Mouse (Mus musculus): ENCODE measurements around the gene Cdhr5. TPM values are rescaled to one million over a fixed set of nuclear protein-coding genes. Genes with fewer than 3 reads are reported as not detected.

Cdhr5 gene
- not detected in 2 replicates for polyA plus RNA-seq (2014; fragmentation: Nextera tagmentation; extraction: Ambion mirVana)

- peaks cover 3% of the 10 kb centered on the region; the same call in 1 of the 2 replicates for H3K4me1 ChIP-seq (ENCODE audit: control insufficient read depth, insufficient read depth, low read length)
- H3K9me3 ChIP-seq (replicated peaks; ENCODE audit: control insufficient read depth, low read length): no peaks in the 10 kb centered on the region
- H3K27ac ChIP-seq (ENCODE audit: low read depth, low read length): no peak within 1 kb of the TSS
- no peak within 1 kb of the TSS for H3K9ac ChIP-seq (ENCODE audit: low read depth, low read length)
- H3K27me3 ChIP-seq (ENCODE audit: control insufficient read depth, insufficient read depth, low read length): peaks cover 18% of the 10 kb centered on the region
- no peak within 1 kb of the TSS for H3K4me2 ChIP-seq
- no peaks in the 10 kb centered on the region for H3K36me3 ChIP-seq (ENCODE audit: control insufficient read depth, insufficient read depth, low read length)
- ATAC-seq (replicated peaks; ENCODE audit: insufficient number of reproducible peaks, low FRiP score, low TSS enrichment): no peak
- H3K4me3 ChIP-seq (ENCODE audit: low read depth, low read length): no peak within 1 kb of the TSS
- WGBS (ENCODE audit: insufficient replicate concordance): 72% methylated on average over 11 of the region's 11 CpGs
These were observed at the start of gene Cdhr5 for GRCm38 (mm10) chr7:141276546-141276945. Gene Cdhr5, minus strand, starts transcription at chr7:141276786.

- peaks cover 32% of the 10 kb centered on the region for H3K36me3 ChIP-seq (ENCODE audit: control insufficient read depth, insufficient read depth, low read length)
- H3K27me3 ChIP-seq (ENCODE audit: control insufficient read depth, insufficient read depth, low read length): no peaks in the 10 kb centered on the region
- H3K9ac ChIP-seq (ENCODE audit: low read depth, low read length): no peak overlapping the region
These were observed 48.1 kb upstream of the Cdhr5 start for GRCm38 (mm10) chr7:141324686-141325085.

GRCm38 (mm10) chr7:141319446-141319845, 42.9 kb upstream of the Cdhr5 start:
- Histone ChIP-seq H3K4me3 (ENCODE audit: low read depth, low read length) (no peak overlapping the region), H3K27me3 (ENCODE audit: control insufficient read depth, insufficient read depth, low read length) (no peaks in the 10 kb centered on the region), H3K27ac (ENCODE audit: low read depth, low read length) (no peak overlapping the region), H3K9ac (ENCODE audit: low read depth, low read length) (no peak overlapping the region), H3K4me2 (no peak overlapping the region), H3K4me1 (ENCODE audit: control insufficient read depth, insufficient read depth, low read length) (no peaks in the 10 kb centered on the region), H3K9me3 (replicated peaks; ENCODE audit: control insufficient read depth, low read length) (no peaks in the 10 kb centered on the region), H3K36me3 (ENCODE audit: control insufficient read depth, insufficient read depth, low read length) (peaks cover 47% of the 10 kb centered on the region)
- WGBS (ENCODE audit: insufficient replicate concordance): 78% methylated on average over 2 of the region's 2 CpGs
- ATAC-seq (replicated peaks; ENCODE audit: insufficient number of reproducible peaks, low FRiP score, low TSS enrichment): no peak

More at GRCm38 (mm10) chr7:141324686-141325085, 48.1 kb upstream of the Cdhr5 start:
- peaks cover 12% of the 10 kb centered on the region for H3K4me1 ChIP-seq (ENCODE audit: control insufficient read depth, insufficient read depth, low read length)
- no peak overlapping the region for H3K4me2 ChIP-seq
- 97% methylated on average over 1 of the region's 1 CpGs for WGBS (ENCODE audit: insufficient replicate concordance)
- no peak overlapping the region for H3K27ac ChIP-seq (ENCODE audit: low read depth, low read length)
- ATAC-seq (replicated peaks; ENCODE audit: insufficient number of reproducible peaks, low FRiP score, low TSS enrichment): no peak
- no peak overlapping the region for H3K4me3 ChIP-seq (ENCODE audit: low read depth, low read length)
- H3K9me3 ChIP-seq (replicated peaks; ENCODE audit: control insufficient read depth, low read length): no peaks in the 10 kb centered on the region

- Histone ChIP-seq H3K36me3 (ENCODE audit: control insufficient read depth, insufficient read depth, low read length) (peaks cover 50% of the 10 kb centered on the region), H3K4me3 (ENCODE audit: low read depth, low read length) (no peak overlapping the region), H3K9me3 (replicated peaks; ENCODE audit: control insufficient read depth, low read length) (no peaks in the 10 kb centered on the region), H3K4me1 (ENCODE audit: control insufficient read depth, insufficient read depth, low read length) (no peaks in the 10 kb centered on the region), H3K27me3 (ENCODE audit: control insufficient read depth, insufficient read depth, low read length) (no peaks in the 10 kb centered on the region), H3K9ac (ENCODE audit: low read depth, low read length) (no peak overlapping the region), H3K27ac (ENCODE audit: low read depth, low read length) (no peak overlapping the region), H3K4me2 (no peak overlapping the region)
- 87% methylated on average over 1 of the region's 1 CpGs for WGBS (ENCODE audit: insufficient replicate concordance)
- no peak for ATAC-seq (replicated peaks; ENCODE audit: insufficient number of reproducible peaks, low FRiP score, low TSS enrichment)
These were observed 41.1 kb upstream of the Cdhr5 start for GRCm38 (mm10) chr7:141317619-141318132.

GRCm38 (mm10) chr7:141315974-141316373, 39.4 kb upstream of the Cdhr5 start:
- no peak for ATAC-seq (replicated peaks; ENCODE audit: insufficient number of reproducible peaks, low FRiP score, low TSS enrichment)
- no peak overlapping the region for H3K4me2 ChIP-seq
- no peak overlapping the region for H3K4me3 ChIP-seq (ENCODE audit: low read depth, low read length)
- H3K36me3 ChIP-seq (ENCODE audit: control insufficient read depth, insufficient read depth, low read length): peaks cover 39% of the 10 kb centered on the region
- WGBS (ENCODE audit: insufficient replicate concordance): 78% methylated on average over 5 of the region's 5 CpGs
- H3K4me1 ChIP-seq (ENCODE audit: control insufficient read depth, insufficient read depth, low read length): no peaks in the 10 kb centered on the region
- H3K9ac ChIP-seq (ENCODE audit: low read depth, low read length): no peak overlapping the region
- H3K27ac ChIP-seq (ENCODE audit: low read depth, low read length): no peak overlapping the region
- H3K9me3 ChIP-seq (replicated peaks; ENCODE audit: control insufficient read depth, low read length): no peaks in the 10 kb centered on the region
- H3K27me3 ChIP-seq (ENCODE audit: control insufficient read depth, insufficient read depth, low read length): no peaks in the 10 kb centered on the region

- H3K4me1 ChIP-seq (ENCODE audit: control insufficient read depth, insufficient read depth, low read length): no peaks in the 10 kb centered on the region
- no peak overlapping the region for H3K9ac ChIP-seq (ENCODE audit: low read depth, low read length)
- no peaks in the 10 kb centered on the region for H3K9me3 ChIP-seq (replicated peaks; ENCODE audit: control insufficient read depth, low read length)
- H3K36me3 ChIP-seq (ENCODE audit: control insufficient read depth, insufficient read depth, low read length): peaks cover 40% of the 10 kb centered on the region
- WGBS (ENCODE audit: insufficient replicate concordance): 80% methylated on average over 8 of the region's 8 CpGs
- no peak overlapping the region for H3K27ac ChIP-seq (ENCODE audit: low read depth, low read length)
- no peak for ATAC-seq (replicated peaks; ENCODE audit: insufficient number of reproducible peaks, low FRiP score, low TSS enrichment)
- H3K27me3 ChIP-seq (ENCODE audit: control insufficient read depth, insufficient read depth, low read length): no peaks in the 10 kb centered on the region
- H3K4me3 ChIP-seq (ENCODE audit: low read depth, low read length): no peak overlapping the region
- no peak overlapping the region for H3K4me2 ChIP-seq
These were observed 38.5 kb upstream of the Cdhr5 start for GRCm38 (mm10) chr7:141315076-141315475.

GRCm38 (mm10) chr7:141314416-141314815, 37.8 kb upstream of the Cdhr5 start:
- no peak overlapping the region for H3K4me3 ChIP-seq (ENCODE audit: low read depth, low read length)
- no peak overlapping the region for H3K4me2 ChIP-seq
- no peak overlapping the region for H3K27ac ChIP-seq (ENCODE audit: low read depth, low read length)
- H3K36me3 ChIP-seq (ENCODE audit: control insufficient read depth, insufficient read depth, low read length): peaks cover 43% of the 10 kb centered on the region
- no peaks in the 10 kb centered on the region for H3K9me3 ChIP-seq (replicated peaks; ENCODE audit: control insufficient read depth, low read length)
- no peaks in the 10 kb centered on the region for H3K27me3 ChIP-seq (ENCODE audit: control insufficient read depth, insufficient read depth, low read length)
- ATAC-seq (replicated peaks; ENCODE audit: insufficient number of reproducible peaks, low FRiP score, low TSS enrichment): no peak
- H3K4me1 ChIP-seq (ENCODE audit: control insufficient read depth, insufficient read depth, low read length): no peaks in the 10 kb centered on the region
- 87% methylated on average over 2 of the region's 2 CpGs for WGBS (ENCODE audit: insufficient replicate concordance)
- no peak overlapping the region for H3K9ac ChIP-seq (ENCODE audit: low read depth, low read length)

- Histone ChIP-seq H3K27me3 (ENCODE audit: control insufficient read depth, insufficient read depth, low read length) (no peaks in the 10 kb centered on the region), H3K4me3 (ENCODE audit: low read depth, low read length) (no peak overlapping the region), H3K4me1 (ENCODE audit: control insufficient read depth, insufficient read depth, low read length) (no peaks in the 10 kb centered on the region), H3K27ac (ENCODE audit: low read depth, low read length) (no peak overlapping the region), H3K4me2 (no peak overlapping the region), H3K9me3 (replicated peaks; ENCODE audit: control insufficient read depth, low read length) (no peaks in the 10 kb centered on the region), H3K9ac (ENCODE audit: low read depth, low read length) (no peak overlapping the region), H3K36me3 (ENCODE audit: control insufficient read depth, insufficient read depth, low read length) (peaks cover 24% of the 10 kb centered on the region; the same call in 1 of the 2 replicates)
- 87% methylated on average over 4 of the region's 4 CpGs for WGBS (ENCODE audit: insufficient replicate concordance)
- ATAC-seq (replicated peaks; ENCODE audit: insufficient number of reproducible peaks, low FRiP score, low TSS enrichment): no peak
These were observed 28.0 kb upstream of the Cdhr5 start for GRCm38 (mm10) chr7:141304537-141304936.

- 86% methylated on average over 1 of the region's 1 CpGs for WGBS (ENCODE audit: insufficient replicate concordance)
- Histone ChIP-seq H3K36me3 (ENCODE audit: control insufficient read depth, insufficient read depth, low read length) (peaks cover 22% of the 10 kb centered on the region; the same call in 1 of the 2 replicates), H3K27ac (ENCODE audit: low read depth, low read length) (no peak overlapping the region), H3K9me3 (replicated peaks; ENCODE audit: control insufficient read depth, low read length) (no peaks in the 10 kb centered on the region), H3K4me2 (no peak overlapping the region), H3K4me1 (ENCODE audit: control insufficient read depth, insufficient read depth, low read length) (no peaks in the 10 kb centered on the region), H3K9ac (ENCODE audit: low read depth, low read length) (no peak overlapping the region), H3K4me3 (ENCODE audit: low read depth, low read length) (no peak overlapping the region), H3K27me3 (ENCODE audit: control insufficient read depth, insufficient read depth, low read length) (no peaks in the 10 kb centered on the region)
- no peak for ATAC-seq (replicated peaks; ENCODE audit: insufficient number of reproducible peaks, low FRiP score, low TSS enrichment)
These were observed 26.2 kb upstream of the Cdhr5 start for GRCm38 (mm10) chr7:141302702-141303268.
